Comparison of ENCODE assay signal across 8 mouse cellular contexts in genomic region chrX:12089353-12090081, GRCm38 (mm10).
A peak's percentile ranks its signal among the peaks of the same experiment; 100 is the strongest.
DNase-seq lines count a peak whose midpoint lies in the region; ATAC-seq and TF ChIP-seq lines count a peak whose summit lies in the region.

No protein-coding gene starts in this region.

- H3K9me3 ChIP-seq in liver, postnatal 0 days (ENCODE audit: low read length) = no peaks in the 10 kb centered on the region
- no peaks in the 10 kb centered on the region for H3K9me3 ChIP-seq in neural tube, embryonic 13.5 days

- TF ChIP-seq POLR2A in heart, adult 2 months (IDR thresholded peaks at IDR 0.05; ENCODE audit: insufficient read depth, low read depth, low read length) = no peak
- TF ChIP-seq POLR2A in kidney, adult 2 months (IDR thresholded peaks at IDR 0.05; ENCODE audit: low read depth, low read length) = no peak
- TF ChIP-seq POLR2A in thymus, adult 2 months (IDR thresholded peaks at IDR 0.05; ENCODE audit: control insufficient read depth, extremely low read depth, insufficient read depth, low read length, poor library complexity) = no peak

- H3K4me3 ChIP-seq in heart, adult 2 months = peak overlapping the region; percentile 14; the same call in 1 of the 2 replicates
- H3K4me3 ChIP-seq in kidney, adult 2 months (ENCODE audit: insufficient read depth, low read depth, low read length) = no peak overlapping the region
- H3K4me3 ChIP-seq in liver, postnatal 0 days (ENCODE audit: low read depth, low read length) = peak overlapping the region; percentile 53; the same call in 1 of the 2 replicates
- H3K4me3 ChIP-seq in neural tube, embryonic 13.5 days = peak overlapping the region; percentile 10; the same call in 1 of the 2 replicates
- peak overlapping the region; percentile 88 for H3K4me3 ChIP-seq in thymus, adult 2 months (ENCODE audit: control insufficient read depth, insufficient read depth, low read length)

- intact Hi-C loops in heart, adult 2 months (cut with DNase I) = loop anchor here (2.0 to 10.0 kb wide), 5 partner anchors 45 to 1005 kb away; no protein-coding TSS in a partner anchor

- peak; percentile 11; the same call in 1 of the 2 replicates for ATAC-seq in liver, postnatal 0 days
- peak; percentile 4; the same call in 1 of the 2 replicates for ATAC-seq in neural tube, embryonic 13.5 days (ENCODE audit: low read depth)

- H3K79me2 ChIP-seq in heart, adult 2 months (replicated peaks; ENCODE audit: control insufficient read depth, insufficient read depth, low read length) = no peaks in the 10 kb centered on the region

- DNase-seq in left cerebral cortex, adult 18-20 months (ENCODE audit: low spot score in 2 of 2) = peak; percentile 37 to 69
- DNase-seq in left cerebral cortex, adult 9 months (ENCODE audit: low spot score in 2 of 2) = no peak
- peak; percentile 69 for DNase-seq in embryo, embryonic 10 days (ENCODE audit: low spot score)
- peak; percentile 70 to 73 for DNase-seq in heart, adult 2 months
- DNase-seq in kidney, adult 2 months = peak; percentile 77
- DNase-seq in liver, postnatal 0 days = peak; percentile 67
- peak; percentile 45 for DNase-seq in thymus, adult 2 months

- peaks cover 4% of the 10 kb centered on the region for H3K4me1 ChIP-seq in heart, adult 2 months (ENCODE audit: control insufficient read depth, insufficient read depth, low read length)
- peaks cover 9% of the 10 kb centered on the region for H3K4me1 ChIP-seq in kidney, adult 2 months (ENCODE audit: control insufficient read depth, insufficient read depth, low read length)
- peaks cover 16% of the 10 kb centered on the region; the same call in 1 of the 2 replicates for H3K4me1 ChIP-seq in liver, postnatal 0 days (ENCODE audit: insufficient read depth)
- H3K4me1 ChIP-seq in neural tube, embryonic 13.5 days (replicated peaks) = peaks cover 48% of the 10 kb centered on the region
- H3K4me1 ChIP-seq in thymus, adult 2 months (replicated peaks; ENCODE audit: control insufficient read depth, insufficient read depth, low read length) = peaks cover 25% of the 10 kb centered on the region

- peak overlapping the region; percentile 96 for H3K27ac ChIP-seq in heart, adult 2 months
- peak overlapping the region; percentile 95 for H3K27ac ChIP-seq in kidney, adult 2 months (ENCODE audit: insufficient read depth, low read depth, low read length)
- H3K27ac ChIP-seq in liver, postnatal 0 days (ENCODE audit: low read depth) = peak overlapping the region; percentile 91
- H3K27ac ChIP-seq in neural tube, embryonic 13.5 days (replicated peaks) = peak overlapping the region; percentile 97
- peak overlapping the region; percentile 94 for H3K27ac ChIP-seq in thymus, adult 2 months (ENCODE audit: control insufficient read depth, insufficient read depth, low read length)

- H3K27me3 ChIP-seq in heart, adult 2 months (ENCODE audit: control insufficient read depth, insufficient read depth, low read length) = no peaks in the 10 kb centered on the region
- H3K27me3 ChIP-seq in kidney, adult 2 months (replicated peaks; ENCODE audit: control insufficient read depth, insufficient read depth, low read length) = no peaks in the 10 kb centered on the region
- H3K27me3 ChIP-seq in liver, postnatal 0 days (ENCODE audit: insufficient read depth, low read length) = peaks cover 62% of the 10 kb centered on the region
- peaks cover 92% of the 10 kb centered on the region for H3K27me3 ChIP-seq in neural tube, embryonic 13.5 days
- H3K27me3 ChIP-seq in thymus, adult 2 months (ENCODE audit: control insufficient read depth, insufficient read depth, low read length) = no peaks in the 10 kb centered on the region

- H3K36me3 ChIP-seq in heart, adult 2 months (ENCODE audit: control insufficient read depth, insufficient read depth, low read length) = no peaks in the 10 kb centered on the region
- no peaks in the 10 kb centered on the region for H3K36me3 ChIP-seq in kidney, adult 2 months (ENCODE audit: control insufficient read depth, insufficient read depth, low read length)
- H3K36me3 ChIP-seq in liver, postnatal 0 days (replicated peaks; ENCODE audit: insufficient read depth, low read length) = no peaks in the 10 kb centered on the region
- no peaks in the 10 kb centered on the region for H3K36me3 ChIP-seq in neural tube, embryonic 13.5 days
- H3K36me3 ChIP-seq in thymus, adult 2 months (ENCODE audit: control insufficient read depth, insufficient read depth, low read length) = no peaks in the 10 kb centered on the region

- no peak for TF ChIP-seq EP300 in heart, adult 2 months (IDR thresholded peaks at IDR 0.05; ENCODE audit: insufficient read depth, low read depth, low read length)
- TF ChIP-seq EP300 in liver, postnatal 0 days (IDR thresholded peaks at IDR 0.05; ENCODE audit: low read depth) = no peak

- H3K4me2 ChIP-seq in liver, postnatal 0 days (ENCODE audit: low read depth, low read length) = peak overlapping the region; percentile 84
- H3K4me2 ChIP-seq in neural tube, embryonic 13.5 days = peak overlapping the region; percentile 80

- peak overlapping the region; percentile 28; the same call in 1 of the 2 replicates for H3K9ac ChIP-seq in heart, adult 2 months (ENCODE audit: low read depth, low read length)
- no peak overlapping the region; the same call in 1 of the 2 replicates for H3K9ac ChIP-seq in liver, postnatal 0 days (replicated peaks)
- peak overlapping the region; percentile 77 for H3K9ac ChIP-seq in neural tube, embryonic 13.5 days

- 0 out of 2 replicates have a peak, but pooled peaks have one; percentile 13 for TF ChIP-seq CTCF in heart, adult 2 months (IDR thresholded peaks at IDR 0.05)
- TF ChIP-seq CTCF in kidney, adult 2 months (conservative IDR thresholded peaks at IDR 0.05; ENCODE audit: insufficient read depth, insufficient read length, low read depth, low read length) = no peak
- no peak for TF ChIP-seq CTCF in liver, postnatal 0 days (IDR thresholded peaks at IDR 0.05; ENCODE audit: low read depth)
- TF ChIP-seq CTCF in thymus, adult 2 months (IDR thresholded peaks at IDR 0.05; ENCODE audit: borderline replicate concordance, control insufficient read depth, extremely low read depth, insufficient read depth, low read length, poor library complexity) = no peak

- 7% methylated on average over 52 of the region's 52 CpGs for WGBS in heart, adult 2 months
- 3% methylated on average over 51 of the region's 52 CpGs for WGBS in kidney, adult 2 months
- 7% methylated on average over 44 of the region's 52 CpGs for WGBS in liver, postnatal 0 days (ENCODE audit: insufficient replicate concordance)
- 3% methylated on average over 52 of the region's 52 CpGs for WGBS in neural tube, embryonic 13.5 days
- WGBS in thymus, adult 2 months = 2% methylated on average over 43 of the region's 52 CpGs

Comparison
In these comparisons a context has a peak if more than half of its experiments do, and no peak if none do; other contexts are left out.
1. DNase-seq: peak in left cerebral cortex, adult 18-20 months (2 of 2), embryo, embryonic 10 days (single experiment), heart, adult 2 months (2 of 2), kidney, adult 2 months (single experiment), liver, postnatal 0 days (single experiment) and thymus, adult 2 months (single experiment); none in left cerebral cortex, adult 9 months (0 of 2).
2. Peak in every context shown above with its lines, with median percentiles within 50 percentile points of each other: H3K27ac ChIP-seq.